ENCODE assay signal across 11 mouse cellular contexts in the genomic region with DNA sequence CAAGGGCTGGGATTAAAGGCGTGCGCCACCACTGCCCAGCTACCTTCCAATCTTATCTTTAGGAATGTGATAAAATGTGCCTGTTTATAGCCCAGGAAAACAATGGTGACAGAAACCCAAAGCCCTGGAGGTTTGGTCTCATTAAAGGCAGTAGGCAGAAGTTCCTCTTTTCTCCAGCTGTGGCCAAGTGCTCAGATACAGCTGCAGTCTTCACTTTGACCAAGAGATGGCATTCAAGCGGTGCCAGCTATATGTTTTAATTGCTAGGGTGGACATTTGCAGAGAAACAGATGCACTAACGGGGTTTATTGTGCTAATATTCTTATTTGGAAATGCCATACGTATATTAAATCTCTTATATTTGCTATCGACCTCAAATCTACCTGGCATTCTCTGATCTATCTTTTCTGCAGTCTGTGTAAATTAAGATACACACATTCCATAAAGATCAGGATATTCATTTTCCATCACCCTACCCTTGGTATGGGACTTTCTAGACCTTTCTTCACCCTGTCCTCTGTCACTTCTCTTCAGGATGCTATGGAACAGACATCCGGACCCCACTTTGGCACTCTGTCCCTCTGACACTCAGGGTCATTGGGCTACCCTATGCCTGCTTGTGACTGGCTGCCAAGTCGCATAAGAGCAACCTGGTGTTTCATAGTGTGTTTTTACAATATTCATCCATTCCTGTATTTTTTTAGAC. TPM values are rescaled to one million over a fixed set of nuclear protein-coding genes. Genes with fewer than 3 reads are reported as not detected.
A peak's percentile ranks its signal among the peaks of the same experiment; 100 is the strongest.
DNase-seq lines count a peak whose midpoint lies in the region; ATAC-seq and TF ChIP-seq lines count a peak whose summit lies in the region.
"Had no signal": no experiment of that assay in that cellular context is flagged by ENCODE, and none has a peak within 500 bp of the region (broad histone marks: within the 10 kb centered on the region; RNA-seq: fewer than 3 reads in every experiment).

No protein-coding gene starts in this region.

- H3K4me3 ChIP-seq in intestine, postnatal 0 days (ENCODE audit: low read depth, low read length), result no peak overlapping the region
- no peak overlapping the region for H3K4me3 ChIP-seq in intestine, embryonic 15.5 days (replicated peaks)
- no peak overlapping the region for H3K4me3 ChIP-seq in embryonic facial prominence, embryonic 14.5 days (ENCODE audit: low read depth, low read length)
- no peak overlapping the region for H3K4me3 ChIP-seq in limb, embryonic 10.5 days
- H3K4me3 ChIP-seq: stomach, embryonic 15.5 days had no signal

- no peaks in the 10 kb centered on the region for H3K27me3 ChIP-seq in intestine, postnatal 0 days (replicated peaks; ENCODE audit: control insufficient read depth, insufficient read depth, low read length)
- H3K27me3 ChIP-seq in intestine, embryonic 15.5 days (replicated peaks), result no peaks in the 10 kb centered on the region
- no peaks in the 10 kb centered on the region; the same call in 1 of the 2 replicates for H3K27me3 ChIP-seq in embryonic facial prominence, embryonic 14.5 days (replicated peaks; ENCODE audit: control insufficient read depth, insufficient read depth, low read length)
- peaks cover 6% of the 10 kb centered on the region; the same call in 1 of the 2 replicates for H3K27me3 ChIP-seq in limb, embryonic 10.5 days (ENCODE audit: low read depth, poor library complexity, severe bottlenecking)
- H3K27me3 ChIP-seq: stomach, embryonic 15.5 days had no signal

- no peak overlapping the region for H3K27ac ChIP-seq in intestine, postnatal 0 days (ENCODE audit: low read depth, low read length)
- H3K27ac ChIP-seq in intestine, embryonic 15.5 days, result no peak overlapping the region
- H3K27ac ChIP-seq in embryonic facial prominence, embryonic 14.5 days (replicated peaks; ENCODE audit: low read depth, low read length), result no peak overlapping the region
- H3K27ac ChIP-seq in limb, embryonic 10.5 days, result no peak overlapping the region
- H3K27ac ChIP-seq: stomach, embryonic 15.5 days had no signal

- H3K36me3 ChIP-seq in intestine, postnatal 0 days (ENCODE audit: control insufficient read depth, insufficient read depth), result no peaks in the 10 kb centered on the region
- H3K36me3 ChIP-seq in intestine, embryonic 15.5 days, result no peaks in the 10 kb centered on the region
- H3K36me3 ChIP-seq in embryonic facial prominence, embryonic 14.5 days (ENCODE audit: control insufficient read depth, insufficient read depth, low read length), result no peaks in the 10 kb centered on the region
- H3K36me3 ChIP-seq in limb, embryonic 10.5 days, result no peaks in the 10 kb centered on the region
- H3K36me3 ChIP-seq: stomach, embryonic 15.5 days had no signal

- H3K9me3 ChIP-seq in intestine, postnatal 0 days (ENCODE audit: control insufficient read depth), result no peaks in the 10 kb centered on the region
- H3K9me3 ChIP-seq in intestine, embryonic 15.5 days, result no peaks in the 10 kb centered on the region
- H3K9me3 ChIP-seq in embryonic facial prominence, embryonic 14.5 days (ENCODE audit: control insufficient read depth, low read length), result no peaks in the 10 kb centered on the region
- no peaks in the 10 kb centered on the region for H3K9me3 ChIP-seq in limb, embryonic 10.5 days (replicated peaks)
- H3K9me3 ChIP-seq: stomach, embryonic 15.5 days had no signal

- TF ChIP-seq CTCF in intestine, postnatal 0 days (IDR thresholded peaks at IDR 0.05; ENCODE audit: low read depth), result peak; percentile 57

- DNase-seq in MEL-GATA-1-ER (ENCODE audit: extremely low read depth, low read depth), result peak; percentile 88
- DNase-seq in embryonic facial prominence, embryonic 14.5 days (ENCODE audit: low spot score), result peak; percentile 2
- DNase-seq in limb, embryonic 10.5 days (ENCODE audit: low spot score), result no peak
- no peak for DNase-seq in testis, postnatal 10 days (ENCODE audit: low spot score)
- no peak for DNase-seq in urinary bladder, adult 2 months (ENCODE audit: low spot score)

- 52% methylated on average over 8 of the region's 8 CpGs for WGBS in intestine, postnatal 0 days
- 59% methylated on average over 8 of the region's 8 CpGs for WGBS in intestine, embryonic 15.5 days
- WGBS in embryonic facial prominence, embryonic 14.5 days, result 54% methylated on average over 8 of the region's 8 CpGs
- WGBS in limb, embryonic 10.5 days, result 58% methylated on average over 8 of the region's 8 CpGs

- H3K4me2 ChIP-seq in intestine, postnatal 0 days (replicated peaks; ENCODE audit: low read depth), result no peak overlapping the region
- no peak overlapping the region for H3K4me2 ChIP-seq in intestine, embryonic 15.5 days (replicated peaks)
- no peak overlapping the region for H3K4me2 ChIP-seq in embryonic facial prominence, embryonic 14.5 days (ENCODE audit: low read depth, low read length)
- H3K4me2 ChIP-seq: stomach, embryonic 15.5 days had no signal

- no peaks in the 10 kb centered on the region for H3K4me1 ChIP-seq in intestine, postnatal 0 days (replicated peaks; ENCODE audit: control insufficient read depth, insufficient read depth, low read length)
- no peaks in the 10 kb centered on the region for H3K4me1 ChIP-seq in intestine, embryonic 15.5 days (replicated peaks)
- no peaks in the 10 kb centered on the region for H3K4me1 ChIP-seq in embryonic facial prominence, embryonic 14.5 days (ENCODE audit: control insufficient read depth, insufficient read depth, low read length)
- H3K4me1 ChIP-seq in limb, embryonic 10.5 days, result no peaks in the 10 kb centered on the region
- H3K4me1 ChIP-seq: stomach, embryonic 15.5 days had no signal

- ATAC-seq in intestine, postnatal 0 days, result no peak
- no peak for ATAC-seq in intestine, embryonic 15.5 days
- no peak for ATAC-seq in embryonic facial prominence, embryonic 14.5 days (ENCODE audit: low read depth)
- peak; percentile 100 for ATAC-seq in megakaryocyte progenitor cell, adult 5-6 weeks (replicated peaks; ENCODE audit: poor library complexity)

- H3K9ac ChIP-seq in intestine, postnatal 0 days (ENCODE audit: low read depth, low read length), result no peak overlapping the region
- H3K9ac ChIP-seq in intestine, embryonic 15.5 days, result no peak overlapping the region
- no peak overlapping the region for H3K9ac ChIP-seq in embryonic facial prominence, embryonic 14.5 days (ENCODE audit: low read depth, low read length)
- H3K9ac ChIP-seq: stomach, embryonic 15.5 days had no signal

RNA-seq across cellular contexts. Expression of a gene that starts 11.6 kb away (rescaled TPM):
- 235 and 294 TPM in 2 replicates for polyA plus RNA-seq in intestine, postnatal 0 days (2015; fragmentation: Nextera tagmentation; extraction: Ambion mirVana)
- polyA plus RNA-seq in intestine, embryonic 15.5 days (2015; fragmentation: Nextera tagmentation; extraction: Ambion mirVana), result 230 and 263 TPM in 2 replicates
- polyA plus RNA-seq in embryonic facial prominence, embryonic 14.5 days (2014; fragmentation: Nextera tagmentation; extraction: Ambion mirVana), result 34.1 and 35.0 TPM in 2 replicates
- 7.7 and 8.3 TPM in 2 replicates for total RNA-seq in megakaryocyte progenitor cell, adult 5-6 weeks (2015)
- total RNA-seq in megakaryocyte progenitor cell, adult 5-6 weeks (2017), result 7.4 and 17.7 TPM in 2 replicates
- 67.9 and 81.2 TPM in 2 replicates for polyA plus RNA-seq in limb, embryonic 10.5 days (2016; fragmentation: Nextera tagmentation; extraction: Ambion mirVana)
- 4.7 and 6.3 TPM in 2 replicates for polyA plus RNA-seq in urinary bladder, adult 2 months (2012; rRNA removed)

RNA-seq across cellular contexts. Expression of a gene that starts 42.1 kb away (rescaled TPM):
- 0.22 and 0.27 TPM in 2 replicates for polyA plus RNA-seq in intestine, postnatal 0 days (2015; fragmentation: Nextera tagmentation; extraction: Ambion mirVana)
- 0.39 TPM in 1 of 2 replicates, not detected in the other for polyA plus RNA-seq in intestine, embryonic 15.5 days (2015; fragmentation: Nextera tagmentation; extraction: Ambion mirVana)
- polyA plus RNA-seq in embryonic facial prominence, embryonic 14.5 days (2014; fragmentation: Nextera tagmentation; extraction: Ambion mirVana), result 0.06 TPM in 1 of 2 replicates, not detected in the other
- not detected in 2 replicates for total RNA-seq in megakaryocyte progenitor cell, adult 5-6 weeks (2015)
- not detected in 2 replicates for total RNA-seq in megakaryocyte progenitor cell, adult 5-6 weeks (2017)
- 0.05 TPM in 1 of 2 replicates, not detected in the other for polyA plus RNA-seq in limb, embryonic 10.5 days (2016; fragmentation: Nextera tagmentation; extraction: Ambion mirVana)
- 0.04 and 0.08 TPM in 2 replicates for polyA plus RNA-seq in urinary bladder, adult 2 months (2012; rRNA removed)
- total RNA-seq: layer of hippocampus, adult 8-10 months; liver, adult 2 months had no signal
- polyA plus RNA-seq: liver, adult 2 months; stomach, embryonic 15.5 days had no signal

RNA-seq across cellular contexts. Expression of a gene that starts 45.0 kb away (rescaled TPM):
- 239 and 262 TPM in 2 replicates for polyA plus RNA-seq in intestine, postnatal 0 days (2015; fragmentation: Nextera tagmentation; extraction: Ambion mirVana)
- 219 and 251 TPM in 2 replicates for polyA plus RNA-seq in intestine, embryonic 15.5 days (2015; fragmentation: Nextera tagmentation; extraction: Ambion mirVana)
- 216 and 224 TPM in 2 replicates for polyA plus RNA-seq in embryonic facial prominence, embryonic 14.5 days (2014; fragmentation: Nextera tagmentation; extraction: Ambion mirVana)
- total RNA-seq in megakaryocyte progenitor cell, adult 5-6 weeks (2015), result 64.8 and 74.3 TPM in 2 replicates
- total RNA-seq in megakaryocyte progenitor cell, adult 5-6 weeks (2017), result 109 and 113 TPM in 2 replicates
- 201 and 220 TPM in 2 replicates for polyA plus RNA-seq in limb, embryonic 10.5 days (2016; fragmentation: Nextera tagmentation; extraction: Ambion mirVana)
- 70.1 and 78.1 TPM in 2 replicates for polyA plus RNA-seq in urinary bladder, adult 2 months (2012; rRNA removed)

RNA-seq across cellular contexts. Expression of a gene that starts 59.2 kb away (rescaled TPM):
- 55.0 and 58.5 TPM in 2 replicates for polyA plus RNA-seq in intestine, postnatal 0 days (2015; fragmentation: Nextera tagmentation; extraction: Ambion mirVana)
- 121 and 127 TPM in 2 replicates for polyA plus RNA-seq in intestine, embryonic 15.5 days (2015; fragmentation: Nextera tagmentation; extraction: Ambion mirVana)
- 54.4 and 71.0 TPM in 2 replicates for polyA plus RNA-seq in embryonic facial prominence, embryonic 14.5 days (2014; fragmentation: Nextera tagmentation; extraction: Ambion mirVana)
- total RNA-seq in megakaryocyte progenitor cell, adult 5-6 weeks (2015), result not detected in 2 replicates
- 0.37 and 0.62 TPM in 2 replicates for total RNA-seq in megakaryocyte progenitor cell, adult 5-6 weeks (2017)
- 261 and 268 TPM in 2 replicates for polyA plus RNA-seq in limb, embryonic 10.5 days (2016; fragmentation: Nextera tagmentation; extraction: Ambion mirVana)
- polyA plus RNA-seq in urinary bladder, adult 2 months (2012; rRNA removed), result 1.2 and 1.4 TPM in 2 replicates
- total RNA-seq: liver, adult 2 months had no signal

Comparison
In these comparisons a context has a peak if more than half of its experiments do, and no peak if none do; other contexts are left out.
1. DNase-seq: peak in MEL-GATA-1-ER (single experiment) and embryonic facial prominence, embryonic 14.5 days (single experiment); none in limb, embryonic 10.5 days (single experiment), testis, postnatal 10 days (single experiment) and urinary bladder, adult 2 months (single experiment).